Mouse (Mus musculus) cerebellum, postnatal 36 days (tissue): ENCODE results near the gene Clk3.

Experiments
- DNase-seq, 2 experiments: peaks; one replicate each; pipeline ENCODE4 v3.0.0; 2021 to 2022; ENCODE audit warnings: mixed read lengths in 2 of 2

The Clk3 gene

GRCm38 (mm10) chr9:57770214-57770613 is 4.6 kb upstream of the Clk3 start:
- DNase-seq, result no peak

- DNase-seq, result no peak
These were observed 3.9 kb upstream of the Clk3 start for GRCm38 (mm10) chr9:57769539-57770069.

GRCm38 (mm10) chr9:57767231-57767630 is 1.6 kb upstream of the Clk3 start:
- no peak for DNase-seq

- DNase-seq, result no peak
These were observed 771 bp upstream of the Clk3 start for GRCm38 (mm10) chr9:57766431-57766830.

GRCm38 (mm10) chr9:57764974-57765363 is 691 bp downstream of the Clk3 start:
- peak; percentile 89 to 94 for DNase-seq

GRCm38 (mm10) chr9:57764147-57764973 is 1.3 kb downstream of the Clk3 start:
- peak; percentile 66 to 70 for DNase-seq

GRCm38 (mm10) chr9:57762563-57762991 is 3.1 kb downstream of the Clk3 start:
- peak; percentile 76 to 80 for DNase-seq

GRCm38 (mm10) chr9:57761563-57762551 is 3.8 kb downstream of the Clk3 start:
- no peak for DNase-seq

GRCm38 (mm10) chr9:57760416-57761146 is 5.1 kb downstream of the Clk3 start:
- no peak for DNase-seq

- DNase-seq, result peak; percentile 89 to 90
These were observed 6.4 kb downstream of the Clk3 start for GRCm38 (mm10) chr9:57759289-57759688.

- peak in 1 of 2 experiments; percentile 41 for DNase-seq
These were observed 7.1 kb downstream of the Clk3 start for GRCm38 (mm10) chr9:57758528-57758927.

GRCm38 (mm10) chr9:57757578-57757977 is 8.1 kb downstream of the Clk3 start:
- no peak for DNase-seq

- DNase-seq, result no peak
These were observed 14.8 kb downstream of the Clk3 start for GRCm38 (mm10) chr9:57750901-57751300.

GRCm38 (mm10) chr9:57748831-57749230 is 16.8 kb downstream of the Clk3 start:
- no peak for DNase-seq

- DNase-seq, result peak; percentile 76
These were observed 17.5 kb downstream of the Clk3 start for GRCm38 (mm10) chr9:57748137-57748536.

- no peak for DNase-seq
These were observed 18.6 kb downstream of the Clk3 start for GRCm38 (mm10) chr9:57747067-57747466.

- DNase-seq, result peak; percentile 53 to 66
These were observed 21.1 kb downstream of the Clk3 start for GRCm38 (mm10) chr9:57744462-57745091.

- DNase-seq, result no peak
These were observed 25.8 kb downstream of the Clk3 start for GRCm38 (mm10) chr9:57739863-57740262.

- no peak for DNase-seq
These were observed 32.1 kb downstream of the Clk3 start for GRCm38 (mm10) chr9:57733606-57734005.

- DNase-seq, result peak; percentile 54 to 57
These were observed 37.3 kb downstream of the Clk3 start for GRCm38 (mm10) chr9:57728312-57728711.

- no peak for DNase-seq
These were observed 41.0 kb downstream of the Clk3 start for GRCm38 (mm10) chr9:57724701-57725100.

- no peak for DNase-seq
These were observed 41.9 kb downstream of the Clk3 start for GRCm38 (mm10) chr9:57723796-57724195.
